Mouse (Mus musculus): ENCODE measurements around the gene Spats1. TPM values are rescaled to one million over a fixed set of nuclear protein-coding genes. Genes with fewer than 3 reads are reported as not detected.
A peak's percentile ranks its signal among the peaks of the same experiment; 100 is the strongest.
"Not testable (repeated sequence)": the region's sequence is repeated elsewhere in the genome, so short reads cannot be mapped to it uniquely, and the experiment has no call there.

The Spats1 gene
- total RNA-seq, 2 experiments from 2014 or later, result not detected

- peak; percentile 49 to 67 for DNase-seq
Measured at GRCm38 (mm10) chr17:45489736-45490135, 14.5 kb upstream of the Spats1 start.

- DNase-seq, result no peak
Measured at GRCm38 (mm10) chr17:45488321-45489254, 13.4 kb upstream of the Spats1 start.

- no peak for DNase-seq
Measured at GRCm38 (mm10) chr17:45487216-45487615, 12.0 kb upstream of the Spats1 start.

- DNase-seq, result no peak
Measured at GRCm38 (mm10) chr17:45485581-45485980, 10.4 kb upstream of the Spats1 start.

GRCm38 (mm10) chr17:45480429-45480828, 5.2 kb upstream of the Spats1 start:
- DNase-seq, result peak; percentile 34 to 37

GRCm38 (mm10) chr17:45478234-45478825, 3.1 kb upstream of the Spats1 start:
- peak; percentile 82 to 83 for DNase-seq

GRCm38 (mm10) chr17:45474146-45474545, 1.1 kb downstream of the Spats1 start:
- no peak for DNase-seq

GRCm38 (mm10) chr17:45473667-45474066, 1.5 kb downstream of the Spats1 start:
- no peak for DNase-seq

- DNase-seq, result no peak
Measured at GRCm38 (mm10) chr17:45470726-45471125, 4.5 kb downstream of the Spats1 start.

GRCm38 (mm10) chr17:45468302-45468701, 6.9 kb downstream of the Spats1 start:
- no peak for DNase-seq

- no peak for DNase-seq
Measured at GRCm38 (mm10) chr17:45466701-45467100, 8.5 kb downstream of the Spats1 start.

GRCm38 (mm10) chr17:45464255-45464654, 11.0 kb downstream of the Spats1 start:
- DNase-seq, result no peak

- DNase-seq, result no peak
Measured at GRCm38 (mm10) chr17:45462506-45462905, 12.7 kb downstream of the Spats1 start.

- no peak for DNase-seq
Measured at GRCm38 (mm10) chr17:45459062-45459461, 16.2 kb downstream of the Spats1 start.

- no peak for DNase-seq
Measured at GRCm38 (mm10) chr17:45458516-45458915, 16.7 kb downstream of the Spats1 start.

- DNase-seq, result no peak
Measured at GRCm38 (mm10) chr17:45457487-45457886, 17.7 kb downstream of the Spats1 start.

- DNase-seq, result no peak
Measured at GRCm38 (mm10) chr17:45456260-45457152, 18.7 kb downstream of the Spats1 start.

GRCm38 (mm10) chr17:45455783-45456182, 19.4 kb downstream of the Spats1 start:
- not testable (repeated sequence) for DNase-seq

GRCm38 (mm10) chr17:45454794-45455193, 20.4 kb downstream of the Spats1 start:
- DNase-seq, result no peak

GRCm38 (mm10) chr17:45452271-45452670, 22.9 kb downstream of the Spats1 start:
- DNase-seq, result no peak

- DNase-seq, result no peak
Measured at GRCm38 (mm10) chr17:45450153-45450552, 25.1 kb downstream of the Spats1 start.

- DNase-seq, result no peak
Measured at GRCm38 (mm10) chr17:45449586-45449985, 25.6 kb downstream of the Spats1 start.

All from adrenal gland, postnatal 36 days (tissue).